12 mouse cellular contexts compared by ENCODE assay signal in the genomic region with DNA sequence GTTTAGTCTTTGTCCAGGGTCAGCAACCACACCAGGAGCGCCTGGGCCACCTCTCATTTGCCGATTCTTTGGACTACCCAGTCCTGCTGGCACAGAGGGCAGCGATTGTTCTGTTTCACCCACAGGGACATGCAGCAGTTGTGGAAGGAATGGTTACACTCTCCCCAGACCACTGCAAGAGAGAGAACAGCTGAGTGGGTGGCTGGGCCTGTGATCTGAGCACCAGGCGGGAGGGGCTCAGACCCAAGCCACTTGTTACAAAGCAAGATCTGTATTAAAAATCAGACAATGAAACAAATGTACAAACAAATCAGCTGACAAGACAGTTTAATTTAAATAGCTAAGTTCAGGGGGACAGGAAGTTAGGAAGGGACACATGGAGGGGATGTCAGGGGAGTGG. TPM values are rescaled to one million over a fixed set of nuclear protein-coding genes. Genes with fewer than 3 reads are reported as not detected.
"Had no signal": no experiment of that assay in that cellular context is flagged by ENCODE, and none has a peak within 500 bp of the region (broad histone marks: within the 10 kb centered on the region; RNA-seq: fewer than 3 reads in every experiment).

No protein-coding gene starts in this region.

RNA-seq across cellular contexts. Expression of gene Gm28729, which starts 53.4 kb away (rescaled TPM):
- total RNA-seq: neutrophil, adult 5-6 weeks had no signal
- polyA plus RNA-seq: neural tube, embryonic 12.5 days; neural tube, embryonic 13.5 days; neural tube, embryonic 14.5 days; neural tube, embryonic 15.5 days; small intestine, adult 2 months; spleen, adult 2 months; stomach, embryonic 14.5 days; stomach, embryonic 15.5 days; stomach, embryonic 16.5 days; stomach, postnatal 0 days; thymus, postnatal 0 days had no signal
